Mouse (Mus musculus) adrenal gland, adult 8-10 months (tissue): ENCODE measurements around the gene Fn3krp. TPM values are rescaled to one million over a fixed set of nuclear protein-coding genes. Genes with fewer than 3 reads are reported as not detected.

Source experiments
- DNase-seq: peaks from one replicate; pipeline ENCODE4 v3.0.0; 2022
- microRNA-seq, 2 experiments: library from miRNA; unstranded; fragments of <30 nt; microRNA quantifications; one replicate each; pipeline ENCODE4 v1.2.0; 2022
- total RNA-seq, 4 experiments: library from RNA; stranded (reverse); gene quantifications; 2 replicates each; pipeline ENCODE4 v1.2.4; 2022

Fn3krp gene
- total RNA-seq, 4 experiments from 2014 or later: 19.1 to 27.6 (median 21.9) TPM

DNA sequence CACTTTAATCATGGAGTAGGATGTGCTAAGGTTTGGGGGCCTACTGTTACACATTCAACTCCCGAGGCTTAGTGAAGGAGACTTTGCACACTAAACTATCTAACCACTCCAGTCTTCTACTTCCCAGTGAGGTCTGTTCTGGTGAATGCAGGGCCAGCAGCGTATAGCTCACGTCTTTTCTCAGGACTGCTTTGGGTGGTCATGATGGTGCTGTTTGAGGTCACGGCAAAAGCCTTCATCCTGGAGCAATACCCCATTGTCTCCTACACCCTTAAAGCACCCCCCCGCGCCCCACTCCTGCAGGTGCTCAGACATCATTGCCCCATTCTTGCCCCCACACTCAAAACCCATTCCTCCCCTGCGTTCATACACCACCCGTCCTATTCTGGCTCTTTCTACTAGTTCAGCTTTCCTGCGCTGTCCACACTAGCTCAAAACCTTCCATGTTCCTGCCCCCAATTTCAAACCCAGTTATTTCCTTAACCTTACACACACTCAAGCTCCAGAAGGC, 30.1 kb downstream of the Fn3krp start:
- no peak for DNase-seq

GRCm38 (mm10) chr11:121451753-121452635, 30.8 kb downstream of the Fn3krp start, which contains the start of gene Tbcd:
Gene Tbcd, plus strand, starts transcription at chr11:121451949.
- peak; percentile 95 for DNase-seq

DNA sequence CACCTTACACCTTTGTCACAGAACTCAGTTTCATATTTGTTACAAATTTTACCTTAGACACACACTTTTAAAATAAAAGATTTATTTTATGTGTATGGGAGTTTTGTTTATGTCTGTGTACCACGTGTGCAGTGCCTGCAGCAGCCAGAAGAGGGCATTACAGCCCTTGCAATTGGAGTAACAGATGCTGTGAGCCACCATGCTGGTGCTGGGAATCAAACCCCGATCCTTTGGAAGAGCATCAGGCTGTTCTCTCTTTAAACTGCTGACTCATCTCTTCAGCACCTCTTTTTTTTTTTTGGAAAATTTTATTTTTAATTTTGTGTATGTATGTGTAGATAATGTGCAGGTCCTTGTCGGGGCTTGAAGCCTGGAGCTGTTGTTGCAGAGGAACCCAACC, 36.7 kb downstream of the Fn3krp start:
- no peak for DNase-seq

GRCm38 (mm10) chr11:121467408-121467807, 46.2 kb downstream of the Fn3krp start:
- no peak for DNase-seq

DNA sequence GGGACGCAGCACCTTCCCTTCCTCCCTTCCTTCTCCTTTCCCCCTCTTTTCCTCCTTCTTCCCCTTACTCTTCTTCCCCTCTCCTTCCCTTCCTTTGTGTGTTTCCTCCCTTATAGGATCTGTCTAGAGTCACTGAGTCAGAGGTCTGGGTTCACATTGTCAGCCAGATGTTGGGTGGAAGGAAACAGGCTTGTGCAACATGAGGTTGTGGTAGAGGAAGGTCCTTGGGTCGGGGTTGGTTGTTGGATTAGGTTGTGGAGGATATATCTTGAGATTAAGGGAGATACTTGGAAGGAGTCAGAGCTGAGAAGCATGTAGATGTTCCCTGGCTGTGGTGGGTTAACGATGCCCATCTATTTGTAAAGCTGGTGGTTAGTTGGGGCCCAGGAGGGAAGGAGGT, 53.6 kb downstream of the Fn3krp start:
- no peak for DNase-seq

DNA sequence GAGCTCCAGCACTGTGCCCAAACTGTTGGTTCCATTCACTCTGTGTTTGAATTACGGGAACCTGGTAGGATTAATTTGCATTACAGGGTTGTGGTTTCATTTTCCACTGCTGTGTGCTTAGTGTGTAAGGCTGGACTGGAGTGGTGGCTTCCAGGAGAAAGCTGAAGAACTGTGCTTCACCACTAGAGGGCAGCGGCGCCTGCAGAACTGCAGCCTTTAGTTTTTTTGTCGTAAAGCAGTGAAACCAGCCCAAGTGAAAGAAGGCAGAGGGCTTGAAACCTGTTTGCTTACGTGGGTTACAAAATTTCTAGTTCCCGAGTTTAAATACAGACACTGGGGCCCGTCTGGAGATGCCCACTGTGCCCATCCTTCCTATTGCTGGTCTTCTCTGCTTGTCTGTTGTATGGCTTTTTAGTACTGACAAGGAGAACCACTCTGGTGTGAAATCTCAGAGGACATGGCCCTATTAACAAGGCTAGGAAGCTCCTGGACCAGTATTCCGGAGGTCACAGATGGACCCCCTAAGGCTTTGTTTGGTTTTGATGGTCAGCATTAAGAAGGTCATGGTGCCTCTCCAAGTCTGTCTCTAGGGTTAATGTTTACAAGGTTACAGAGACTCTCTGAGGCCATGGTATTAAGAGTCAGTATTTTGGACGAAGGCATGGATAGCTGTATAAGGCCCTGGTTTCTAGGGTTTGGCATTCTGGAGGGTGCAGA, 54.7 kb downstream of the Fn3krp start:
- DNase-seq: peak; percentile 53

DNA sequence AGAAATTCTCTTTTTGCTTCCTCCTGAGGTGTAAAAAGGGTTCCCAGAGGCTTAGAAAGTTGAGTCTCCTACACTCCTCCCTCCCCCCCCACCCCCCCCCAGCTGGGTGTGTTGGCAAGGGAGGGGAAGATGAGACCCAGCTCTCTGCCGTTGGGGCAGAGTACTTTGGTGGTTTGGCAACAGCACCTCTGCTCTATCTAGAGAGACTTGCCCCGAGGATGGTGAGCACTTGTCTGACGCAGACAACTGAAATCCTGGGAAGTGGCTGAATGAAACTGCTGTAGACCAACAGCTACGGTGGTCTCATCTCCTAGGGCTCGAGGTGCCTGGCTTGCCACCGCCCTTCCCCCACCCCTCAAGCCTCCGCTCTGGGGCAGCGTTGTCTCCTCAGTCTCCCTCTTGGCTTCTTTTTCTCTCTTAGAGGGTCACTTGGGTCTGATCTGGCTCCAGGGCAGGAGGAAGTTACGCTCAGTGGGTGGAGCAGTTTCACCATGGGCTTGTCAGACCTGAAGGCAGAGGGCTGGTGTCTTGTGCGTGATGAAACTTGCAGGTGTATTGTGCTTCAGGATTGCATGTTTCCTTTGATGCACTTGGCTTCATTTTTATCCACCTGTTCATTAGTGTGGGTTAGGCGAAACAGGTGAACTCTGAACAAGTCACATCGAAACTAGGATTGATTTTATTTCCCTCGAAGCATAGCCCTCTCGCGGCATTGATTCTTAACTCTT, 58.4 kb downstream of the Fn3krp start:
- DNase-seq: no peak

Small RNAs within 50 kb of the gene (microRNA-seq; reads per million reads assigned to microRNA genes)
- gene Mir7236: 0.18 to 0.50 reads per million in 2 experiments

Other genes starting within 250 kb of the Fn3krp start
- gene Hexdc, start 217.0 kb upstream of the Fn3krp start, total RNA-seq: 10 to 100 TPM; 12.5 to 24.4 (median 17.6) TPM
- 10 to 100 TPM; 26.0 to 29.3 (median 27.9) TPM for gene Ogfod3, start 216.7 kb upstream of the Fn3krp start, total RNA-seq
- gene Cybc1, start 192.1 kb upstream of the Fn3krp start, total RNA-seq: 10 to 100 TPM; 24.8 to 31.1 (median 29.1) TPM
- 10 to 100 TPM; 20.4 to 24.7 (median 23.1) TPM for gene Narf, start 184.1 kb upstream of the Fn3krp start, total RNA-seq
- gene Foxk2, start 161.4 kb upstream of the Fn3krp start, total RNA-seq: 10 to 100 TPM; 32.8 to 44.0 (median 41.8) TPM
- gene Wdr45b, start 67.0 kb upstream of the Fn3krp start, total RNA-seq: 10 to 100 TPM; 53.6 to 63.4 (median 58.4) TPM
- 1 to 10 TPM; 7.6 to 9.6 (median 8.6) TPM for gene Rab40b, start 33.1 kb upstream of the Fn3krp start, total RNA-seq
- 1 to 10 TPM; 5.6 to 8.9 (median 6.3) TPM for gene Fn3k, start 13.5 kb downstream of the Fn3krp start, total RNA-seq
- gene Tbcd, start 30.5 kb downstream of the Fn3krp start, total RNA-seq: 10 to 100 TPM; 44.5 to 48.1 (median 46.8) TPM
- gene Zfp750, start 97.9 kb downstream of the Fn3krp start, total RNA-seq: under 1 TPM in 2 of 4 experiments, not detected in 2; 0.59 to 0.73 TPM